Mouse (Mus musculus): ENCODE results near the gene Col4a2. TPM values are rescaled to one million over a fixed set of nuclear protein-coding genes. Genes with fewer than 3 reads are reported as not detected.
A peak's percentile ranks its signal among the peaks of the same experiment; 100 is the strongest.

Gene Col4a2
- total RNA-seq, 4 experiments from 2014 or later: 28.3 to 41.2 (median 29.8) TPM

- no peak for DNase-seq (ENCODE audit: low spot score in 2 of 2)
Measured at GRCm38 (mm10) chr8:11296282-11296943, 16.2 kb upstream of the Col4a2 start.

DNA sequence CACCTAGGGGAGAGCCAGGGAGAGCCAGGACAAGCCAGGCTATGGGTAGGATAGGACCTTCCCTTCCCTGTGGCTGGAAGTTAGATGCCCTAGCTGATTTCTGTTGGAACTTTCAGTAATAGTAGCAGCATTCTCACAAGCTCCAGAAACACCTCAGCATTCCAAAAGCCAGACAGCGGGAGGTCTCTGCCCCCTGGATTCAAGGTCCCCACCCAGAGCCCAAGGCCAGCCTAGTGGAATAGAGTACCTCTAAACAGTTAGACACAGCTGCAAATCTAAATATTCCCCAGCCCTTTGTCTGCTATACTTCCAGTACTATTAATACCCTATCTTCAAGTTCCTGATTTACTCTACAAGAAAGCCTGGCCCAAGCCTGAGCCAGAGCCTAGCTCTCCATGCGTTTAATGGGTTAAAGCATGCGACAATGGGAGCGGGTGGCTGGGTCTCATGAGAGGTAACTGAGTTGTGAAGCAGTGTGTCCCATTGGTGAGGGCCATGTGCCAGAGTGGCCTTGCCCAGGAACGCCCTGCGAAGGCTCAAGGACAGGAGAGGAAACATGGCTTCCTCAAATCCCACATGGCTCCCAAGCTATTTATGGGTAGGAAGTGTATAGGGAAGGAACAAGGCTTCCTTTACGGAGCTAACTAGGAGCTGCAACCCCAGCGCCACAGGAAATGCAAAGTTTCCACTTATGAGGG lies 15.3 kb upstream of the Col4a2 start:
- no peak for DNase-seq (ENCODE audit: low spot score in 2 of 2)

DNA sequence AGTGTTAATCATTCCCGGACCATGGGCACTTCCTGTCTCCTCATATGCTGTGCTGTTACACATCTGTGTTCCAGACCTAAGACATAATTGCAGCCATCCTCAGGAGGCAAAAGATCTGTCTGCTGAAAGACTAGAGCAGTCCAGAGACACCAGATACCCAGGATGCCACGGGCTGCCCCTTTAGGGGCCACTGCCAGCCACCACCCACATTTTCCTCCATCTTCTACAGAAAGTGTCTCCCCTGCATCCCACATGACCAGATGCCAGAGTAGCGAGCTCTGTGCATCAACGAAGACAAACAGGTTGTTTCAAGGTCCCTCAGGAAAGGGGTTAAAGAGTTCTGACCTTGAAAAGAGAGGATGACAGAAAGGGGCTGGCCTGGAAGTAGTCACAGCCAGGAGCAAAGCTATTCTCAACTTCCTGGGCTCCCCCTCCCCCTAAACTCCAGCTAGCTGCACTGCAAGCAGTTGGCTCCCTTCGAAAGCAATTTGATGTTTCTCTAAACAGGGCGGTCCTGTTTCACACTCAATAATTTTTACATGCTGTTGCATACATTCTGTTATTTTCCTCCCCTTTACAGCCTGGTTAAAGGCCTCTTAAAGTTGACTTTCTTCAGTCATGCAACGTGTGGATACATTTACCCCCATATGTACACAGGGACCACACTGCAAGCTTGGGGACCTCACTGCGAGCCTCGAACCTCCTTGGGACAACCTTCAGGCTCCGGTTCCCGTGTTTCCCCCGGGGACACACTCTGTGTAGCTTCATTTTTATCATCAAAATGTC lies 13.9 kb upstream of the Col4a2 start:
- no peak for DNase-seq (ENCODE audit: low spot score in 2 of 2)

DNA sequence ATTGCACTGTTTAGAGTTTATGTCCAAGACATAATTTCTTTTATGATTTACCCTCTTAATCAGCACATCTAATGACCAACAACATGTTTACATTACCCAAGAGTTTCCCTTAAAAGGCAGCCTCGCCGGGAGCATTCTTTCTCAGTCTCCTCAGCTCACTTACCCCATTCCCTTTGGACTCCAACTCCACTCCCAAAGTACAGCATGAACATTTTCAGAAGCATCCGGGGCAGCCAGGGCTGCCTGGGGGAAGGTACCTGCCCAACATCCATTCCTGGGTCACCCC lies 13.3 kb upstream of the Col4a2 start:
- no peak for DNase-seq (ENCODE audit: low spot score in 2 of 2)

DNA sequence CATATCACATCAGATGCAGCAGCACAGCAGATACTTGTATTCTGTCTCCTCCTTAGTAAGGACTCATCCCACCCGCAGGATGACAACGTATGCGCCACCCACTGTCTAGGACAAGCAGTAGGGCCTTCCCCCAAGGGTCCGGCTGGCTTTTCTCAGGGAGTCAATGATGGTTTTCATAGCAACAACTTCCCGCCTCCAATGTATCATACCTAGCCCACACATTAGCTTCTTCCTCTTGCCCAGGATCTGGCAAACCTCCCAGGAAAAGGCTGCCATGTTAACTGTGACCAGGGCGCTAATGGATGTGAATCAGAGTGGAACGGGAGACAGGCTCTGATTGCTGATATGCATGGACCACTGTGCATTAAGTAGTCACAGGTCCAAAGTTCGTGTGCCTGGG lies 12.2 kb upstream of the Col4a2 start:
- DNase-seq (ENCODE audit: low spot score in 2 of 2): peak in 1 of 2 experiments; percentile 61

- no peak for DNase-seq (ENCODE audit: low spot score in 2 of 2)
Measured at GRCm38 (mm10) chr8:11304027-11304601, 8.5 kb upstream of the Col4a2 start.

- no peak for DNase-seq (ENCODE audit: low spot score in 2 of 2)
Measured at GRCm38 (mm10) chr8:11305539-11305938, 7.1 kb upstream of the Col4a2 start.

GRCm38 (mm10) chr8:11307451-11307850 lies 5.2 kb upstream of the Col4a2 start:
- no peak for DNase-seq (ENCODE audit: low spot score in 2 of 2)

- no peak for DNase-seq (ENCODE audit: low spot score in 2 of 2)
Measured at GRCm38 (mm10) chr8:11308570-11308998, 4.0 kb upstream of the Col4a2 start.

- no peak for DNase-seq (ENCODE audit: low spot score in 2 of 2)
Measured at GRCm38 (mm10) chr8:11309226-11309625, 3.4 kb upstream of the Col4a2 start.

DNA sequence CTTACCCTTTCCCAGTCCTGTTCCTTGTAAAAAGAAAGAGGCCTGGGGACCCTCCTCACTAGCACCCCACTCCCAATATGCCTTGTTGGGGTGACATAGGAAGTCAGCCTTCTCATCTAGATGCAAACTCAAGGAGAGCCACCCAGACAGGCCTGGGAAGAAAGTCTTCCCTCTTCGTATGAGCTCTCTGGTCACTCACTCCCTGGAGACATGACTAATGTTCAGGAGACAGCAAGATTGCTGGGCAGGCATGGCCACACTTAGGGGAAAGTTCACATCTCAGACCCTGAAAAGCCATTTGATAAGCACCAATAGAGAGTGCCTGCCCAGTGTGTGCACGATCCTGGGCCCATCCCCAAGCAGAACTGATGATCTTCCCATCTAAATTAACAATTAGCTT lies 2.6 kb upstream of the Col4a2 start:
- no peak for DNase-seq (ENCODE audit: low spot score in 2 of 2)

DNA sequence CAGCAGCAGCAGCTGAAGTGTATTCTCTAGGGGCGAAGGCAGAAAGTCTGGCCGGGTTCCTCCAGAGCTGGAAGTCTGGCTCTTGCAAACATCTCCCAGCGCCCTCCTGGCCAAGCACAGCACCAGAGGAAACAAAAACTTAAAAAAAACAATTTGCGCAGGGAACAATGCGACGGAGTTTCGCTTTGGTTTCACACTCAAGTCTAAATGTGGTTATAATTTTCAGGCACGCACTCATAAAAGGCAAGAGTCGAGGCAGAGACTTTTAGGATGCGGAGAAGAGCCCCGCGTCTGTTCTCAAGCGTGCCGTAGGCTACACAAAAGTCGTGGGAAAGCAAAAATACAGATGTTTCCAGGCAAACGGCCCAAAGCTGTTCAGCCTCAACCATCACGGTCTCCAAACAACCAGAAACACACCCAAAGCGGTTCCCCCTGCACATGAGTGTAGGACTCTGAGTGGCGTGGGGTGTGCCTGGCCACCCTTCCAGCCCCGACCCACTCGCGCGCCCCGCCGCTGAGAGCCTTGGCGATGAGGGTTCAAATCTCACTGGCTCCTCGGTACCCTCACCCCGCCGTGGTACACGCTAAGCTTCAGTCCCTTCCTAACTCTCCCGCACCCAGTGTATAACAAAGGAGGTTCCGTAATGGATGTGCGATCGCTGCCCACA lies 790 bp upstream of the Col4a2 start:
- peak in 1 of 2 experiments; percentile 47 for DNase-seq (ENCODE audit: low spot score in 2 of 2)

- peak in 1 of 2 experiments; percentile 29 for DNase-seq (ENCODE audit: low spot score in 2 of 2)
Measured at GRCm38 (mm10) chr8:11313176-11314111, 839 bp downstream of the Col4a2 start.

- no peak for DNase-seq (ENCODE audit: low spot score in 2 of 2)
Measured at GRCm38 (mm10) chr8:11314613-11315012, 2.0 kb downstream of the Col4a2 start.

GRCm38 (mm10) chr8:11315179-11315943 lies 2.8 kb downstream of the Col4a2 start:
- no peak for DNase-seq (ENCODE audit: low spot score in 2 of 2)

DNA sequence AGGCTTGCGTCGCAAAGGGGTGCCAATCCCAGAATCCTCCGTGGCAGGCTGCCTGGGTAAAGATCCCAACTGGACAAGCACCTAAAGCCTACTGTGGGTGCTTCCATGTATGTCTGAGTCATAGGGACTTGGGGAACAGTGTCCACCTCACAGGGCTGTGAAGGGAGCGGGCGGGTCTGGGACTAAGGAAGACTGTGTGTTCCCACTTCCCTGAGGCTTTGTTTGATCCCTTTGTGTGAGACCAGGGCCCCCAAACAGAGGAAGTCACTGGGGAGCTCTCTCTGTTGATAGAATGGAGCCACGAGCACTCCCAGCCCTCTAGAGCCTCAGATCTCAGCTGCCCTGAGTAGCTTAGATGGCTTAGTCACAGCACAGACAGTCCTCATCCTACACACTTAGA lies 3.5 kb downstream of the Col4a2 start:
- no peak for DNase-seq (ENCODE audit: low spot score in 2 of 2)

DNA sequence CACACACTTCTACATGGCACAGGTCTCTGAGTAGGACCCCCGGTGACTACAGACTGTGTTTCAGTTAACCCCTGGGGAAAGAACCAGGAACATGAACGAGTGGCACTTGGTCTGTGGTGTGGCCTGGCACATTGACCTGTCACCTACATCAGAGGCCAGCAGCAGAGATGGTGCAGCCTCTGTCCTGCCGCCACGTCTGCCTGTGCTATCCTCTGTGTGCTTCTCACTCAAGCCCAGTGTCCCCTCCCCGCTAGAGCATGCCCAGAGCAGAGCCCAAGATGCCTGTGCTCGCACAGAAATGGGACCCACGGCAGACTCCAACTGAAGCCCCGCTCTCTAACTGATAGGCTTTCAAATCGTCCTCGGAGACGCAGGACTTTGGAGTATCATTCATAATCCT lies 6.8 kb downstream of the Col4a2 start:
- no peak for DNase-seq (ENCODE audit: low spot score in 2 of 2)

GRCm38 (mm10) chr8:11321841-11322240 lies 9.2 kb downstream of the Col4a2 start:
- no peak for DNase-seq (ENCODE audit: low spot score in 2 of 2)

- DNase-seq (ENCODE audit: low spot score in 2 of 2): no peak
Measured at GRCm38 (mm10) chr8:11322724-11323585, 10.3 kb downstream of the Col4a2 start.
